Mouse (Mus musculus) naive thymus-derived CD4-positive, alpha-beta T cell, adult 2 months (primary cell): ENCODE data around the gene Spred3.
A peak's percentile ranks its signal among the peaks of the same experiment; 100 is the strongest.
"Not testable (repeated sequence)": the region's sequence is repeated elsewhere in the genome, so short reads cannot be mapped to it uniquely, and the experiment has no call there.

Experiments used
- DNase-seq: peaks from one replicate; pipeline ENCODE4 v3.0.0-alpha.2; 2011; ENCODE audit warnings: low read depth

The Spred3 gene

GRCm38 (mm10) chr7:29168791-29169230, 1.4 kb downstream of the Spred3 start:
- DNase-seq = no peak

- DNase-seq = no peak
Measured at GRCm38 (mm10) chr7:29168121-29168695, 2.0 kb downstream of the Spred3 start.

GRCm38 (mm10) chr7:29167656-29168055, 2.6 kb downstream of the Spred3 start:
- DNase-seq = no peak

GRCm38 (mm10) chr7:29162750-29163525, 7.3 kb downstream of the Spred3 start:
- DNase-seq = peak; percentile 49

- DNase-seq = no peak
Measured at GRCm38 (mm10) chr7:29162294-29162693, 7.9 kb downstream of the Spred3 start.

GRCm38 (mm10) chr7:29158264-29158663, 11.9 kb downstream of the Spred3 start:
- no peak for DNase-seq

DNA sequence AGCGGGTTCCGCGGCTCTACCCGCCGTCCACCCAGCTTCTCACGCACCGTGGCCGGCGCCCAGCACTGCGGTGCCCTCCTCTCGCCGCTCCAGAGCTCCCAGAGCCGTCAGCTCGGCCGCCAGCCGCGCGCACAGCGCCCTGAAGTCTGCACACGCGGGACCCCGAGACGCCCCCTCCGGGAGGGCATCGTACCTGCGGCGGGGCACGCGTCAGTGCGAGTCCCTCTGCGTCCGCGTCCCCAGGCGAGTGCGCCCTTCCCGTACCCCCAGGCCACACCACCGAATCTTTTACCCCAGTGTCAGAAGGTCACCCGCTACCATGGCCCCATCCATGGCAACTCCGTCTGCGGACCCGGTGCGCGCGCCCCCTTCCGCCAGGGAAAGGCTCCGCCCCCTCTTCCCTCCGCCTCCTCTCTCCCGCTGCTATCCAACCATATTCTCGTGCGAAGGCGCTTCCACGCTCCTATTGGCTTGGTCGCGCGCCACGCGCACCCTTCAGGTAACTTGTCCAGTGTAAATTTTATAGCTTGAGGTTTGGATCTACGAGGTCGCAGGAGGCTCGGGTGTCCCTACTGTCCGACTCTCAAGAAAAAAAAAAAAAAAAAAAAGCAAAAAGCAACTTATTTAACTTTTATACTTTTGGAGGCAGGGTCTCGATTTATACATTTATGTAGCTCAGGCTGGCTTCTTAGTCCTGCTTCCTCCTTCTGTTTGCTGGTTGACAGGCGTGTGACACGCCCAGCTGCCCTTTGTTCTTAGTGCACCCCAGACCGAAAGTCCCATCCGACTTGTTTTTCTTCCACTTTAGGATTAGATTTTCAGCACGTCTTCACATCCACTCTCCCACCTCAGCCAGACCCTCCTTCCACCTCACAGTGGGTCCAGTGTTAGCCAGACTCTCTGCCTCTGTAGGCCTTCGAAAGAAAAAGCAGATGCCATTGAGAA, 14.1 kb downstream of the Spred3 start, which contains the start of gene Fam98c:
Gene Fam98c (minus strand): TSS at position 397 of the 945 bp plus-strand sequence.
- DNase-seq = peak; percentile 86

- peak; percentile 85 for DNase-seq
Measured at GRCm38 (mm10) chr7:29155196-29155837, 14.9 kb downstream of the Spred3 start.

DNA sequence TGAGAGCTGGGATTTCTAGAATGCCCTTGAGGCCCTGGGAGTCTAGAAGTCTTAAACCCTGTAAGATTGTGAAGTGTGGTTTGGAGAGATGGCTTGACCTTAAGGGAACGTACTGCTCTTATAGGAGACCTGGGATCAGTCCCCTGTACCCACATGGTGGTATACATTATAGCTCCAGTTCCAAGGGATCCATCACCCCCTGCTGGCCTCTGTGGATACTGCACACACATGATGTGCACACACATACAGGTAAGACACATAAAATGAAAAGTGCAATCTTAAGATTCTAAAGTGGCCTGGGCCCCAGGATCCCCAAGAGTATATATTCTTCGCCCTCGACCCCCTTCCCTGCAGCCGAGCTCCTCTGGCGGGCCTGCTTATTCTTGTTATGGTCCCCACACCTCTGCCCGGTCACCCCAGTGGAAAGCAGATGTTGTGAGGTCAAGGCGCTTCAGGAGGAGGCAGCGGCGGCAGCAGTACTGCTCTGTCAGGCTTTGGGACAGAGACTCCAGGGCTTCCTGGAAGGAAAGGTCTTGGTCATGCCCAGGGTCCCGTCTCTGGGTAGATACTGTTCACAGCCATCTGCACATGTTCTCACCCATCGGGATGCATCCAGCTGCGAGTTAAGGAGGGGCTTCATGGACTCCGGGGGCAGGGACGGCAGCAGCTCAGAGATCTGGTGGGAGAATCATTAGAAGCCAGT, 16.0 kb downstream of the Spred3 start:
- DNase-seq = peak; percentile 50

- no peak for DNase-seq
Measured at GRCm38 (mm10) chr7:29151486-29151885, 18.7 kb downstream of the Spred3 start.

DNA sequence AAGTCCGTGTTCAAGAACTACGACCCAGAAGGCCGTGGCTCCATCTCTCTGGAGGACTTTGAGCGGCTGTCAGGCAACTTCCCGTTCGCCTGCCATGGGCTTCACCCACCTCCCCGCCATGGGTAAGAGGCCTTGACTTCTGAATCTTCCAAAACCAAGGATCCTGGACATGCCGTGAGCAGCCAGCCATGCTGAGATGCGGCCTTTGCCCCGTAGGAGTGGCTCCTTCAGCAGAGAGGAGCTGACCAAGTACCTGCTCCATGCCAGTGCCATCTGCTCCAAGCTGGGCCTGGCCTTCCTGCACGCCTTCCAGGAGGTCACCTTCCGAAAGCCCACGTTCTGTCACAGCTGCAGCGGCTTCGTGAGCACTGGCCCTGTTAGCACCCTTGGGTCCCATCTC, 21.4 kb downstream of the Spred3 start:
- DNase-seq = no peak

GRCm38 (mm10) chr7:29146625-29147367, 23.4 kb downstream of the Spred3 start:
- no peak for DNase-seq

DNA sequence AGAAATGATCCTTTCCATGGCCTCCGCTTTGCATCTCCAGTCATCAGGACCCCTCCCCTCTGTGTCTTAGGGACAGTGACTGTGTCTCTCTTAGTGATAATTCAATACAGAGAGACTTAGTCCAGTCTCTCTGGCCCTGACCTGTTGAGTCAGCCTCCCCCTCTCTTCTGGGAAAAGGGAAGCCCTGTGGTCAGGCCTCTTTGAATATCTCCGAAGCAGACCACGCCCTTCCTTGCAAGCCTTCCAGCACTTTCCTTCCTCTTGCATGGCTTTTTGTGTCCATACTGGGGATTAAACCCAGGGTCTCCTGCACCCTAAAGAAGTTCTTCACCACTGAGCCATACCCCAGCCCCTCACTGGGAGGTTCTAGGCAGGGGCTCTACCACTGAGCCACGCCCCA, 26.2 kb downstream of the Spred3 start:
- DNase-seq = no peak

DNA sequence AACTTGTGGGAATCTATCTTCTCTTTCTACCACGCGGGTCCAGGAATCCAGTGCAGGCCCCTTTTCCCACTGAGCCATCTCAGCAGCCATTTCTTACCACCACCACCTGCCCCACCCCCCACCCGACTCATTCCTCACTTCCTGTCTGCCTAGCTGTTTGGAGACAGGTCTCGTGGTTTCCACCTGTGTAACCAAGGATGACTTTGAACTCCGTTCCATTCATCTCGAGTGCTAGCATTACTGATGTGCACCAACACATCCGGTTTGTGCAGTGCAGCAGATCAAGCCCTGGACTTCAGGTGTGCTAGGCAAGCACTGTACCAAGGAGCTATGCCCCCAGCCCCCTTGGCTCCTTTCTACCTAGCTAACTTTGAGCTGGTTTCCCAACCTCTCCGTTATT, 28.8 kb downstream of the Spred3 start:
- DNase-seq = peak; percentile 89

DNA sequence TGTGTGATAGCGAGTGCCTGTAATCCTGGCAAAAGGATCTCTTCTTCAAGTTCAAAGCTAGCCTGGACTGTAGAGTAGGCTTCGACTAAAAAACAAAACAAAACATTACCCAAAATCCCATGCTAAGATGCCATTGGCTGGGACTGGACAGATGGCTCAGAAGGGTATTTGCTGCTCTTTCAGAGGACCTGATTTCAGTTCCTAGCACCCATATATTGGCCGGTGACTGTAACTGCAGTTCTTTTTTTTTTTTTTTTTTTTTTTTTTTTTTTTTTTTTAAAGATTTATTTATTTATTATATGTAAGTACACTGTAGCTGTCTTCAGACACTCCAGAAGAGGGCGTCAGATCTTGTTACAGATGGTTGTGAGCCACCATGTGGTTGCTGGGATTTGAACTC, 31.0 kb downstream of the Spred3 start:
- not testable (repeated sequence) for DNase-seq

DNA sequence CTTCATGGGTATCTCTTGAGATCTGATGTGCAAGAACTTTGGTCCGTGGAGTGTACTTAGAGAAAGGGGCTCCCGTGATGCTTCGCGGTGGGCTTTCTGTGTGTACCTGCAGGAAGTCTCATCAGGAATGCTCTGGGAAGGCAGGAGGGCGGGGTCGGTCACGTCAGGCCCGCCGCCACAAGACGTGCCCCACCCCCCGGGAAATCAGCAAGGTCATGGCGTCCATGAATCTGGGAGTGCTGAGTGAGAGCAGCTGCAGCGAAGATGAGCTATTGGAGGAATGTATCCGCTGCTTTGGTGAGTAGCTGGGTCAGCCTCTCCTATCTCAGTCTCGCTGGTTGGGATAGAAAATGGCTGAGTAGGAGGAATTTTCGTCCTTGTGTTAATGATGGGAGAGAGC, 32.8 kb downstream of the Spred3 start:
- DNase-seq = no peak

DNA sequence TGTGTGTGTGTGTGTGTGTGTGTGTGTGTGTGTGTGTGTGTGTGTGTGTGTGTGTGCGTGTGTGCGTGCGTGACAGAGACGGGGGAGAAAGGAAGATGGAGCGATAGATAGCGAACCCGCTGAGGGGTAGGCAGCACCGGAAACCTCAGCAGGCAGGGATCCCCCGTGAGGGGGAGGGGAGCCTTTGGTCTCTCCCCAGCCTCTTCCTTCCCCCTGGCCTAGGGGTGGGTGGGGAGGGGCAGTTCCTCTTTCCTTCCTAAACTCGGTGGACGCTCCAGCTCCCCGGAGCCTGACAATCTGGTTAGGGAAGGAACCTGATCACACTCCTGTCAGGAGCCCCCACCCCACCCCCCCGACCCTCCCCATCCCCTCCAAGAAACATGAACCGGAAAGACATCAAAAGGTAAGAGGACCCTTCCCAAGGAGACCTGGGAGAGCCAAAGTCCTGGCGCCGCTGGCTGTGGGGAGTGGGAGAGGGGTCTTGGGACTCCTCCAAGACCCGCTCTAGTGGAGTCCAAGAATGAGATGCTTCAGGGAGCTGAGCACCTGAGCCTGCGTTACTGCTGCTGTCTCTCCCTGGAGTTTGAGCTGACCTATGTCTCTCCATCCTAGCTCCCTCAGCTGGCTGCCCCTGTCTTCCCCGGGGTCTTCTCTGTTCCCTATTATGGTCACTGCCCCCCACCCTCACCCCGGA, 35.4 kb downstream of the Spred3 start, which contains the start of gene Rasgrp4:
Gene Rasgrp4 (plus strand): TSS at position 159 of the 694 bp plus-strand sequence.
- DNase-seq = peak; percentile 88

- no peak for DNase-seq
Measured at GRCm38 (mm10) chr7:29134230-29134629, 36.0 kb downstream of the Spred3 start.

- peak; percentile 70 for DNase-seq
Measured at GRCm38 (mm10) chr7:29128725-29129124, 41.5 kb downstream of the Spred3 start.
